Mouse (Mus musculus) CH12F3 (cell line): ENCODE measurements around the gene Tulp1.

ENCODE experiments used
- in situ Hi-C: fragments of 300-500 bp; cut with MboI; formaldehyde crosslinking; loops from 2 replicates; pipeline ENCODE4 v1.14.3; 2020; ENCODE audit warnings: low sequenced_read_pairs

The Tulp1 gene

GRCm38 (mm10) chr17:28317091-28317490 lies 47.9 kb downstream of the Tulp1 start:
- in situ Hi-C loops, result no loop called here

- in situ Hi-C loops, result no loop called here
These were observed 48.5 kb downstream of the Tulp1 start for GRCm38 (mm10) chr17:28316476-28316875.

- in situ Hi-C loops, result no loop called here
These were observed 49.3 kb downstream of the Tulp1 start for GRCm38 (mm10) chr17:28315611-28316160.

GRCm38 (mm10) chr17:28313880-28314225 lies 51.2 kb downstream of the Tulp1 start:
- in situ Hi-C loops, result no loop called here

- in situ Hi-C loops, result no loop called here
These were observed 51.7 kb downstream of the Tulp1 start, which contains the start of gene Fance for GRCm38 (mm10) chr17:28313212-28313879. Gene Fance, plus strand, starts transcription at chr17:28313519.

GRCm38 (mm10) chr17:28312232-28313211 lies 52.5 kb downstream of the Tulp1 start:
- in situ Hi-C loops, result no loop called here

- in situ Hi-C loops, result no loop called here
These were observed 53.5 kb downstream of the Tulp1 start for GRCm38 (mm10) chr17:28311366-28312132.

GRCm38 (mm10) chr17:28310831-28311230 lies 54.2 kb downstream of the Tulp1 start:
- in situ Hi-C loops, result no loop called here

- in situ Hi-C loops, result loop anchor here (10.0 kb wide), 1 partner anchor 64 kb away; no protein-coding TSS in a partner anchor
These were observed 56.5 kb downstream of the Tulp1 start for GRCm38 (mm10) chr17:28308297-28309195.

GRCm38 (mm10) chr17:28305172-28305571 lies 59.9 kb downstream of the Tulp1 start:
- in situ Hi-C loops, result loop anchor here (10.0 kb wide), 1 partner anchor 60 kb away; no protein-coding TSS in a partner anchor
